Mouse (Mus musculus) kidney, postnatal 14 days (tissue): Measurements from ENCODE around the gene Hmox1.
A peak's percentile ranks its signal among the peaks of the same experiment; 100 is the strongest.

Source experiments
- DNase-seq: peaks from one replicate; pipeline ENCODE4 v3.0.0; 2022; ENCODE audit warnings: mixed read lengths

Gene Hmox1

DNA sequence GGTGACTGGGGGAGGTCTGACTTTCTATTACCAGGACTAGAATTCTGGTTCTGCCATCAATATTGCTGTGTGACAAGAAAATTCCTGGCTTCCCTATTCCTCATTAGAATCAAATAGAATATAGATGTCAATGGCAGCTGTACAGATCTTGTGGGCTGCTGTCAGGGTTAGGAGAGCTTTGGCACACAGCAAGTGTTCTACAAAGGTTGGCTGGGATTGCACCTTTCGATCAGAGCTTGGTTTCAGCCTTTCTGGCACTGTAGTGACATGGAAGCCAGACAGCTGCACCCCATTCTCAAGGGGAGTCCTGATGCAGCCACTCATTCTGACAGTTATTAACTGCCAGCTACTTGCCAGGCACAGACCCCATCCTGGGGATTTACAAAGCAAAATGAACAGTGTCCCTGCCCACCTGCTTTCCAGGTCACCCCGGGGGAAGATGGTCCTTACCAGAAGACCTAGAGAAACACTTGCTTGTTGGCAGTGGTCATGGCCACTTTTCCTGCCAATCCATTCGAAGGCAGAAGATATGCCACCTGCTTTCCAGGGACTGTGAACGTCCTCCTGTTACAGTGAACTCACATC lies 2.5 kb upstream of the Hmox1 start:
- DNase-seq: no peak

DNA sequence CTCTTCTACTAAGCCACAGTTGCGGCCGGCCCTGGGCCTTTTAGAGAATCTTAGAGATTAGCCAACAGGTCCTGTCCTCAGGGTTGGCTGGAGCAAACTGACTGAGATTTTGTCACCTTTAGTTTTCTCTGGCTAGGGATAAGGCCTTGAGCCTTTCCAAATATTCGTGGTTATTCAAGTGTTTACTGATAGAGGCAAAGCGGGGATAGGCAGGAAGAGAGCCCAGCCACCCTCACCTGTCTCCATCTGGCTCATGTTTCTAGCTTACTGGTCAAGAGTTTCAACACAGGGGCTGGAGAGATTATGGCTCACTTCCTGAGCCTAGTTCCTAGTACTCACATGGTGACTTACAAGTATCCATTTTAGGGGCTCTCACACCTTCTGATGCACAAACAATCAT lies 9.5 kb downstream of the Hmox1 start:
- DNase-seq: no peak

DNA sequence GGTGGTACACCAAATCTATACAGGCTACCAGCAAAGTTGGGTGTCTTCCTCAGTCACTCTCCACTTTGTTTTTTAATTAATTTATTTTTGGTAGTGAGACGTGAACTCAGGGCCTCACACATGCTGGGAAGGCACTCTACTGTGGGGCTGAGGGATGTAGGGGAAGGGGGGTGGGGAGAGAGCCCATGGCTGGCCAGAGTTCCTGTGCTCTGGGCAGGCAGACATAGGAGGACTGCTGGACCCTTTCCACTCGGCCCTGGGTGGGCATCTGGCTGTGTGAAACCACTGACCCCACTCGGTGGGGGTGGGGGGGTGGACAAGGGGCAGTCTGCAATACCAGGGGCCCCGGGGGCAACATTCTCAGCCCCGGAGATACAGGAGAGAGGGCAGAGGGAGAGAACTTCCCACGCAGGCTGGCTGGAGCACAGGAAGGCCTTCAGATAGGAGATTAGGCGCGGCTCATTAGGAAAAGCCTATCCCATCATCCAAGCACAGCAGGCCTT lies 10.0 kb downstream of the Hmox1 start:
- no peak for DNase-seq

DNA sequence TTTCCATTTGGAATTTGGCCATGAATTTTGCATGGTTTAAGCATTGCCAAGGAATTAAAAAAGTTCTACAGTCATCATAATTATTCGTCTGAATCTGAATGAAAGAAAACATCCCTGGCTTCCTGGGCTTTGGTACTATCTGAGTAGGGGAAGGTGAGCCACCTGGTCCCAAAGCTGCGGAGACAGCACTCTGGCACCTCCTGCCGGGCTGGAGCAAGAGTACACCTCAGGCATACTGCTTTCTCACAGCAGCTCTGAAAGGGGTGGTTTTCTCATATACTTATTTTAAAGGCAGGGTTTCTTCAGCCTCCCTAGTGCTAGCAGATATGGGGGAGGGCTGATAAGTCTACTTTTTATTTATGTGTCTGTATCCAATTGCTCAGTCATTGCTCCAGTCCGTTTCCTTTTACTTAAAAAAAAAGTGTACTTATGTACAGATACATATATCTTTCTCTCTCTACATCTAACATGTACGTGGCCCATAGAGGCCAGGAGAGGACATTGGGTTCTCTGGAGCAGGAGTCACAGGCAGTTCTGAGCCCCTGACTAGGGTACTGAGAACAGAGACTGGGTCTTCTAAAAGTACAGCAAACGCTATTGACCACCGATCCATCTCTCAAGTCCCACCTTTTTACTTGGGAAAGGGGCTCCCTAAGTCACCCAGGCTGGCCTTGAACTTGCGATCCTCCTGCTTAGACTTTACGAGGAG lies 15.3 kb downstream of the Hmox1 start:
- peak; percentile 89 for DNase-seq

DNA sequence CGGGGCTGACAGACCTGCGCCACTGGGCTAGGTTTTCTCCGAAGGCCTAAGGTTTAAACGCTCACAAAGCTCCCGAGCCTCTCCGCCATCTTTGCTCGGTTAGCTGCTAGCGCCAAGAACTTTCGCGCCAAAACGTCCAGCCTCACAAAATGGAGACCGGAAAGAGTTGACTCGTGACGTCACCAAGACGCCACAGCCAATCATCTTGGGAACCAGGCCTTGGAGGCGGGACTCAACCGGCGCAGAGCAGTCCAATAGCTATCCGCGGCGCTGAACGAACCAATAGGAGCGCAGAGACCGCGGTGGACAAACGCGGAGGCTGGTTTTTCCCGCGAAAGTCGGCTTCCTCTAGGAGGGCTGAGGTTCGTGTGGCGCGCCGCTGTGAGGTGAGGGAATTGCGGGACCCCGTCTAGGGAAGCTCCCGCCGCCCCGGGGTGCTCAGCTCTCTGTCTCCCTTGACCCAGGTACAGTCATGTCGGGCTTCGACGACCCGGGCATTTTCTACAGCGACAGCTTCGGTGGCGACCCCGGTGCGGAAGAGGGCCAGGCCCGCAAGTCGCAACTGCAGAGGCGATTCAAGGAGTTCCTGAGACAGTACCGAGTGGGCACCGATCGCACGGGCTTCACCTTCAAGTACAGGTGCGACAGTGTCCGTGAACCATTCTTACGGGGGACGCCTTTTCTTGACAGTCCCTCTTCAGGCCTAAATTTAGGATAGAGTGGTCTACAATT lies 16.0 kb downstream of the Hmox1 start, which contains the start of gene Mcm5:
Gene Mcm5, plus strand, starts transcription at position 334 of the 732 bp plus-strand sequence.
- DNase-seq: peak; percentile 100

DNA sequence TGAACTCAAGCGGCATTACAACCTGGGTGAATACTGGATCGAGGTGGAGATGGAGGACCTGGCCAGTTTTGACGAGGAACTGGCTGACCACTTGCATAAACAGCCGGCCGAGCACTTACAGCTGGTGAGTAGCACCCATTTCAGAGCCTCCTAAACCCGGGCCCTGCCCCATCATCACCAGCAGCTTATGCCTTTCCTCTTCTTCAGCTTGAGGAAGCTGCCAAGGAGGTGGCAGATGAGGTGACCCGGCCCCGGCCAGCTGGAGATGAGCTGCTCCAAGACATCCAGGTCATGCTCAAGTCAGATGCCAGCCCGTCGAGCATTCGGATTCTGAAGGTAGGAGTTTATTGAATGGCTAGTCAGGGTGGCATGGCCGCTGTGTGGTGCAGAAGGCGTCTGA lies 16.7 kb downstream of the Hmox1 start:
- DNase-seq: no peak

DNA sequence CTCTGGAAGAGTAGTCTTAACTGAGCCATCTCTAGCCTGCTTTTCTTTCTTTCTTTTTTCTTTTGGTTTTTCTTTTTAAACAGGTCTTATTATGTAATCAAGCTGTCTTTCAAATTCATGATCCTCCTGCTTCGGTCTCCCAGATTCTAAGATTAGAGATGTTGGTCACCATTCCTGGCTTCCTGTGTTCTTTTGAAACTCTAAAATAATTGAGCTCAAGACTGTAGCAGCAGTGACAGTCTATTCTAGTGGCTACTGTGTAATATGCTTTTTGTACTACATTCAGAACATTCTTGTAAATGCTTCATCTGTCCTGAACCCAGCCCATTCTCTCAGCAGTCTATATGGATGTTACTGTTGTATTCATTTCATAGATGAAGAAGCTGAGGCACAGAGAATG lies 25.1 kb downstream of the Hmox1 start:
- no peak for DNase-seq

DNA sequence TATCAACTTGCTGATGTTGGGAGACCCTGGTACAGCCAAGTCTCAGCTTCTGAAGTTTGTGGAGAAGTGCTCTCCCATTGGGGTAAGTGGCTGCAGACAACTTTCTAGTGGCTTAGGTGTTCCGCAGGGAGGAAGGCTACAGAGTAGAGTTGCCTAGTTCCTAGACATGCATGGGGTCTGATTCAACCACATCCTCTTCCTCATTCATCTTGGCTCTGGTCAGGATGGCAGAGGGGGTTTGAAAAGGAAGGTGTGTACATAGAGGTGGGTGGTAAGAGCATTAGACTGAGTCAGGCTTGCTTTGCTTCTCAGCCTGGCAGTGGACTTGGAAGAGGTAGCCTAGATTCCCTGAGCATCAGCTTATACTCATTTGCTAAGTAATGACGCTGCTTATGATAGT lies 25.9 kb downstream of the Hmox1 start:
- no peak for DNase-seq

DNA sequence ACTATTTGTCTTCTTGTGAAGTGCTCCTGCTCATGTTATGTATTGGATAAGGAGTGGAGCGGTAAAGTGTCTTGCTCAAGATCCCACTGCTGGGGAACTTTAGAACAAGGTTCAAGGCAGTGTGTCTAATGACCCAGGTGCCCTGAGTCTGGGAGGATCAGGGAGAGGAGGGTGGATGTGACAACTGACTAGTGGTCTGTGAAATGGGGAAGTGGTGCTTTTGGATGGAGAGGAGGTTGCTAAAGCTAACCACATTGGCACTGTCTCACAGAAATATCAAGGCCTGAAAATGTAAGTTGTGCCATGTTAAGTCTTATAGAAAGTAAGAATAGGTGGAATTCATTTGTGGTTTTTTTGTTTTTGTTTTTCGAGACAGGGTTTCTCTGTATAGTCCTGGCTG lies 26.3 kb downstream of the Hmox1 start:
- DNase-seq: no peak

DNA sequence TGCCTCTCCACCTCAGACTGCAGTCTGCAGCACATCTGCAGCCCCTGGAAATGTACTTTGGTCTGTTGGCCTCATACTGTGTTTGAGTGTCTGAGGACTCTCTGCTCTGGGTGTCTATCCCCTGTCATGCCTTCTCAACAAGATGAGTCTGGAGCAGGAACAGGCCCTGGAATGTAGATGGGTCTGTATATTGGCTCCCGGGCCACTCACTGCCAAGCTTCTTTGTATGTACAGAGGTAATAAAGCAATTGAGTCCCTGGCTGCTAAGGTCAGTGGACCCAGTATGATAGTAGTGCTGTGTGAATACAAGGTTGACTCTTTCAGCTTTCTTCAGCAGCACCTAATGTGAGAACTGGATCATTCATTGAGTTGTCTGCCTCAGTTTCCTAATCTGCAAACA lies 34.0 kb downstream of the Hmox1 start:
- no peak for DNase-seq

DNA sequence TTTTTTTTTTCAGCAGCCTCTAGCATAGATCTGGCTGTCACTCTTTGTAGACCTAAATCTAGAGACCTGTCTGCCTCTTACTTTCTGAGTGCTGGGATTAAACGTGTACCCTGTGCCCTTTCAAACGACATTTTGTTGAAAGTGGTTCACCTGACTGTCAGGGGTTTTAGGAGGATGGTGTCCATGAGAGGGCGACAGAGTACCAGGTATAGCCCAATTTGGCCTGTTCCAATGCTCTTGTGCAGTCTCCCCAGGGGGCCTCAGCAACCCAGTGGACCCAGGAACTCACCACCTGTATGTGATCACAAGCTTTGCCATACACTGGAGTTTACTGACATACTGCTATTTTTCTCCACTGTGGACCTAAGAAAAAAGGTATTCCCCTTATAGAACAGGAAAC lies 39.1 kb downstream of the Hmox1 start:
- peak; percentile 63 for DNase-seq

DNA sequence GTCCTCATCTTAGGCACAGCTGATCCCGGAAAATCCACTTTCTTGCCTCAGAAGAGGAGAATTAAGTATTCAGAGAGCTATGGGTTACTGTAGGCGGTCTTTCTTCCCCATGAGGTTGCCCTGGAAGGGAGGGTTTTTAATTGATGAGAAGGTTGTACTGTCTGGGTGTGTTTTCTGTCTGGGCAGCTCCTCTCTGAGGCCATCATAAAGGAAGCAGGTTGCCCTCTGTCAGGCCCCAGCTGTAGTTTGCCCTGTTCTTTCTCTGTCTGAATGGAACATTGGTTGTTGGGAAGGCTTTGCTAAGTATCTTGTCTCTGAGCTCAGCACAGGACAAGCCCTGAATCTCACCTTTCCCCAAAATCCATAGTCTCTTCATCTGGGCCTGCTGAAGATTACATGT lies 40.0 kb downstream of the Hmox1 start:
- DNase-seq: no peak

DNA sequence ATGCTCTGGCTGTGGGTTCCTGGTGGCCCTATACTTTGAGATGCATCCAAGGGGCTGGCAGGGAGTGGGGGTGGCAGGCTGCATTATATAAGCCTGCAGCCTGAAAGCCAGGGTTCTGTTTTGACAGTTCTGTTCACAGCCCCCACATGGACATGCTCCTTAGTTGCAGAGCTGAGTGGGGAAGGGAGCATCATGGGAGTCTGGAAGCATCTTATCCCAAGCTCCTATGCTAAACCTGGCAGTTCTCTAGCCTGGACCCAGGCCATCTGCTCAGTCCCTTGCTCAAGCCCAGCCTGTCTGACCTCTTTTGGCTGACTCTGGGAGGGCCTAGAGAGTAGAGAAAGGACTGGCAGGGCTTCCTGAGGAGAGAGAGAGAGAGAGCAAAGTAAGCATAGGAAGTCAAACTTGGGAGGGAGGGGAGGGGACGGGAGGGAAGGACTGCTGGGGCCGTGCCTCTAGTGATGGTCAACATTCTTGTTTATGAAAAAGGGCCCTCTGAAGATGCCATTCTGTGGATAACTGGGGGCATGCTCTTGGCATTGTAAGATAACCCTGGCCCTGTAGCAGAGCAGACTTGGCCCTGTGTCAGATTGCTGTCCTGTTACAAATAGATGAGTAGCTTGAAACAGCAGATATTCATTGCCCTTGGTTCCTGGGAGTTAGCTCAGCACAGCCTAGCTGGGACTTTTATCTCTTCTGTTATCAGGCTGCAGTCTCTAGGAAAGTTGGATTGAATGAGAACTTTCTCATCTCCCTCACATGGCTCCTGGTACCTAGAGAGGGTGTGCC lies 41.4 kb downstream of the Hmox1 start:
- no peak for DNase-seq

DNA sequence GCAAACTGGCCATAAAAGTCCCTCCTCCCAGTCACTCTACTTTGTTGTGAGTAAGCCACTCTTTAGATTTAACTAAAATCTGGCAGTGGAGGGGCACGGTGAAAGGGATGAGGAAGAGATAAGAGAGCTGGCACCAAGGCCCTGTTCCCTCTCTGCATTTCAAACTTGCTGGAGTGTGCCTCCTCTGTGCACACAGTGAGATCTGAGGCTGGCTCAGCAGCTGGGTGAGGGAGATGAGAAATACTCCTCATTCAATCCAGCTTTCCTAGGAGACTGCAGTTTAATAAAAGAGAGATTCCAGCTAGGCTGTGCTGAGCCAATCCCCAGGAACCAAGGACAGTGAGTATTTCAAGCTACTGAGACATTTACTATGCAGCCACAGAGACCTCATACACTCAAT lies 42.3 kb downstream of the Hmox1 start:
- DNase-seq: no peak

DNA sequence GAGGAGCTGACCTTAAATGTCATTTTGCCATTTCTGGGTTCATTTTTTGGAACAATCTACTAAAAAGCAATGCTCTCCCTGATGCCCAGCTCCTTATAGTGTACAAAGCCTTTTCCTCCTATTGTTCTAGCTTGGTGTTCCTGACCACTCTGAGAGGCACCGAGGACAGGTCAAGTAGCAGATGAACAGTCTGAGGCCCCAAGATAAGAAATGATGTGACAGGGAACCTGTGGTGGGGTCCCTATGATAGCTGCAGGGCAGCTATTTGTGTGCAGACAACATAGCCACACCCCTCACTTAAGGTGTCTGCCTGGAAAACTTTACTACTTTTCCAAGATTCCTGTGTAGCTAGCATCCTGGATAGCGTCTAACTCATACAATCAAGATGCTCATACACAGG lies 42.8 kb downstream of the Hmox1 start:
- no peak for DNase-seq

DNA sequence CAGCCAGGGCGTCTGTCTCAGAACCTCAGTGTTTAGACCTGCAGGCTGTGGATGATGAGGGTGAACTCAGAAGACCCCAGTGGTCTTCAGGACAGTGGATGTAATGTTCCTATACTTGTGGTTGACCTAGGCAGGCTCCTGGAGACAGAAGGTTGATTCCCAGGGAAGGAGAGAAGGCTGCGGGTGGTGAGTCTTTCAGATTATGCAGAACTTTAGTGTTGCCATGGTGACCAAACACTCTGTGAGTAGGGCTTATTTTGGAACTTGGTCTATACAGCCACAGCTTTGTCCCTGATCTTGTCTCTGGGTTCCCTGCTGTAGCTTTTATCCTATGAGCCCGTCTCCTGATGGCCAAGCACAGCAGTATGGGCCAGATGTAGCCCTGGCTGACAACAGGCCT lies 44.1 kb downstream of the Hmox1 start:
- no peak for DNase-seq
